Mouse (Mus musculus) frontal cortex, postnatal 25 days (tissue): ENCODE results near the gene Acap2.
A peak's percentile ranks its signal among the peaks of the same experiment; 100 is the strongest.

Experiments used
- DNase-seq, 2 experiments: peaks; one replicate each; pipeline ENCODE4 v3.0.0; 2022; ENCODE audit warnings: low spot score in 2 of 2

The Acap2 gene

DNA sequence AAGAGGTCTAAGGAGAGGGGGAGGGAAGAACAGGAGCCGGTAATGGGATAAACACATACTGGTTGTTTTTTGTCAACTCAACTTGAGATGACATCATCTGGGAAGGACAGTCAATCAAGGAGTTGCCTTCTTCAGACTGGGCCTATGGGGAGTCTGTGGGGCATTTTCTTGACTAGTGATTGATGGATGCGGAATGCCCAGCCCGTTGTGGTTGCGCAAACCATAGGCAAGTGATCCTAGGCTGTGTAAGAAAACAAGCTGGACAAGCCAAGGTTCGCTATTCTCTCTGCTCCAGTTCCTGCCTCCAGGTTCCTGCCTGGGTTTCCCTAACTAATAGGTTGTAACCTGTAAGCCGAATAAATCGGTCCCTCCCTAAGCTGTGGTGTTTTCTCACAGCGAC, 4.1 kb upstream of the Acap2 start:
- DNase-seq, result no peak

GRCm38 (mm10) chr16:31204216-31204615, 3.2 kb upstream of the Acap2 start:
- no peak for DNase-seq

- no peak for DNase-seq
Observed at GRCm38 (mm10) chr16:31201704-31202103, 659 bp upstream of the Acap2 start.

GRCm38 (mm10) chr16:31199926-31200789, 887 bp downstream of the Acap2 start:
- peak; percentile 33 to 50 for DNase-seq

- DNase-seq, result peak in 1 of 2 experiments; percentile 39
Observed at GRCm38 (mm10) chr16:31199591-31199925, 1.5 kb downstream of the Acap2 start.

DNA sequence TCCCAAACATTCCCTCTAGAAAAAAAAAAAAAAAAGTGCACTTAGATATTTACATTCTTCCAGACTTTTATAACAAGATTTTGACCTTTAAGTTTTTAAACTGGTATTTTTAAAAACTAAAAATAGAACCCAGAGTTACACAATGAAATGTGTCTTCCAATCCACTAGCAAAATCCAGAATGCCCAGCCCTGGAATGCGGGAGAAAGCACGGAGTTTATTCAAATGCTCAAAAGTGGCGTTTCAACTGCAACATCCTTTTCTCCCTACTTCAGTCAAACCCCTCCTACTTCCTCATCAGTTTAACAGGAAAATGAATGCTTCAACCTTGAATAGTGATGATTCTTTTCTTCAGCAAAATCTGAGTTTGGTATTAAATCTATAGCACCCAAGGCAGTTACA, 4.1 kb downstream of the Acap2 start:
- no peak for DNase-seq

DNA sequence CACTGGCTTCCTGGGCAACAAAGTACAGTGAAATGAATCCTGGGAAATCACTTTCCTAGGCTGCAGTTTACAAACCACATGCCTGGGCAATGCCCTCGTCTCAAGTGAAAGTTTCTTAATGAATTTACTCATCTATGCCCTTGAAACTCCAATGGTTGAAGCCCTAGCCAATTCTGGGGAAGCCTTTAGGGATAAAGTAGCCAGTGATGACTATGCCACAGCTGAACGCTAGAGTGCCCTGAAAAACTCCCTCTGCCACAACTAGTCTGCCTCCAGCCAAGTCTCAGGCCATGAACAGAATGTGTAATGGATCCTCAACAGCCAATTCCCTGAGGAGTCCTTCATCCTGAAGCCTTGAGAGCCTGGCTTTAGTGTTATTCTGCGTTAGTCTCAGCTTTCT, 8.5 kb downstream of the Acap2 start:
- no peak for DNase-seq

GRCm38 (mm10) chr16:31191818-31192217, 9.2 kb downstream of the Acap2 start:
- no peak for DNase-seq

DNA sequence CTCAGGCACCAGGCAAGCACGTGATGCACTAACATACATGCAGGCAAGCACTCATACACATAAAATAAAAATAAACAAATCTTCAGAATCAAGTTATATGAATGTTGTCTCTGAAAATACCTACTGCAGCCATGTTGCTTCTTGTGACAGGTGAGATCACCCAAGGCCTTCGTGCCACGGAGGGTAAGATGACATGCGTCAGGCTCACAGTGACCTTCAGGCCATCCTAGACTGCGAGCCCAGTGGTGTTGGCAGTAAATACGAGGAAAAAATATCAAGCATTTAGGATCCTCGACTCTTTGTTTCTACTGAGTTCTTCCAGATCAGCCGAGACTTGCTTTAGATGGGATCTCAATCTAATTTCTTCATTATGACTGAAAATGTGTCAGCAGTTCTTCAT, 10.6 kb downstream of the Acap2 start:
- DNase-seq, result no peak

GRCm38 (mm10) chr16:31189291-31189690, 11.8 kb downstream of the Acap2 start:
- DNase-seq, result no peak

DNA sequence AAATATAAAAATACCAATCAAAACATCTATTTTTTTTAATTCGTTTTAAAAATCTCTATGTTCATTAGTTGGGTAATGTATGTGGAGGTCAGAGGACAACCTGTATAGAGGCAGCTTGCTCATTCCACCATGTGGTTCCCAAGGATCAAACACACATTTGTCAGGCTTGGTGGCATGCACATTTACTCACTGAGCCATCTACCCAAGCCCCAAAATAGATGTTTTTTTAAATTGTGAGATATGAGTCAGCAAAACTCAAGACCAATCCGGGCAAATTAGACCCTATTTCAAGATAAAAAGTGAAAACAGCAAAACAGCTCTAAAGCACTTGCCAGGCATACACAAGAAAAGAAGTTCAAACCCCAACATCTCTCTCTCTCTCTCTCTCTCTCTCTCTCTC, 12.2 kb downstream of the Acap2 start:
- no peak for DNase-seq

DNA sequence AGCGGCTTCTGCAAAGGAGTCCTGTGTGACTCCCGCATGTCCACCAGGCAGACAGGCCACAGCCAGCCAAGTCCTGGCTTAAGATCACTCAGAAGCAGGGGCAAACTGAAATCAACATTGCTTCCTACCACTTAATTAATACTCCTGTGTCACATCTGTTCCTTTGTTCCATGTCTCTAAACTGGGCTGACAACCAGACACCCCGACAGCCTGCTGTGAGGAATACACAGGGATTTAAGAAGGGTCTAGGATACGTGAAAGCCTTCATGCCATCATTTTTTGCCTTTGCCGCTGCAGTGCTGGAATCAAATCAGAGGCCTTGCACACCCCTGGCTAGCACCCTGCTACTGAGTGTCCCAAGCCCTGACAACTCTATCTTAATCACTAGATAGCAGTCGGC, 12.8 kb downstream of the Acap2 start:
- DNase-seq, result no peak

- DNase-seq, result no peak
Observed at GRCm38 (mm10) chr16:31187192-31187591, 13.9 kb downstream of the Acap2 start.

DNA sequence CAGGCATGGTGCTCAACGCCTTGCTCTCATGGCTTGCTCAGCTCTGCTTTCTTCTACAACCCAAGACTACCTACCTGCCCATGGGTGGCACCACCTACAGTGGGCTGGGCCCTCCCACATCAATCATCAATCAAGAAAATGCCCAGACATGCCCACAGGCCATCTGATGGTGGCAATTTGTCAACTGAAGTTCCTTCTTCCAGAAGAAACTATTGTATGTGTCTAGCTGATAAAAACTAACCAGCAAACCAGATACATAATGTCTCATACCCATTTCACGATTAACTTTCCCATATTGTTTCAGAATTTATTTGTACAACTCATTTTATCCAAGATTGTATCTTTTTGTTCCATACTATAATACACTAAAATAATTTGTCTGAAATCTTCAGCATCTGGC, 15.3 kb downstream of the Acap2 start:
- no peak for DNase-seq

GRCm38 (mm10) chr16:31184727-31185126, 16.3 kb downstream of the Acap2 start:
- DNase-seq, result no peak

DNA sequence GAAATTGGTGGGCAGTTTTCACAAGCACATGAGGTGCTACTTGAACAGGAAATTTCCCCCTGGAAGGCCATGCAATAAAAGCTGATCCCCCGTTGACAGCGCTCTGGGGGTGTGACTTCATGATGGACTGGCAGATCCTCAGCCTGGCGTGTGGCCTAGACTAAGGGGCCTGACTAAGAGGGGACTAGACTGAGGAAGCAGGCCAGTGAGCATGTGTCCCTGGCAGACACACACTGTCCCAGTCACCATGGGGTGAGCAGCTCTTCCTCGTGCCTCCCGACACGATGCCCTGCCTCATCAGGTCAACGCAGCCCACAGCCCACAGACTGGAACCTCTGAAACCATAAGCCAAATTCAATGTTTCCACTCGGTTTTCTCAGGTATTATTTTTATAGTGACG, 18.5 kb downstream of the Acap2 start:
- no peak for DNase-seq

DNA sequence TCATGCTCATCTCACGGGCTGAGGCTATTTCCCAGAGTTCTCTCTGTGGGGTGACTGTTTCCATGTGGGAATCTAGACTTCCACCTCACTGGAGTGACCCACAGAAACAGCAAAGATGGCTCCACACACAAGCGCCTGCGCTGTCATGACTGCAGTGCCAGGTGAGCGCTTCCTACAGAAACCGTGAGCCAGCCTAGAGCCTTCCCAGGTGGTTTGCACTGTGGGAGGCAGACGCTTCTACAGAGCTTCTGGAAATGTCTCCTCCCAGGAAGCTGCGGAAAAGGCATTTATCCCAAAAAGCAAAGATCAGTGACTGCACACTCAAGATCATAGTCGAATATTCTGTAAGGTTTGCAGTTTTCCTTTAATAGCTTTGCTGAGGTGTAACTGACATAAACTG, 20.2 kb downstream of the Acap2 start:
- no peak for DNase-seq

GRCm38 (mm10) chr16:31179384-31179783, 21.7 kb downstream of the Acap2 start:
- DNase-seq, result no peak

GRCm38 (mm10) chr16:31174880-31175638, 26.0 kb downstream of the Acap2 start:
- no peak for DNase-seq

DNA sequence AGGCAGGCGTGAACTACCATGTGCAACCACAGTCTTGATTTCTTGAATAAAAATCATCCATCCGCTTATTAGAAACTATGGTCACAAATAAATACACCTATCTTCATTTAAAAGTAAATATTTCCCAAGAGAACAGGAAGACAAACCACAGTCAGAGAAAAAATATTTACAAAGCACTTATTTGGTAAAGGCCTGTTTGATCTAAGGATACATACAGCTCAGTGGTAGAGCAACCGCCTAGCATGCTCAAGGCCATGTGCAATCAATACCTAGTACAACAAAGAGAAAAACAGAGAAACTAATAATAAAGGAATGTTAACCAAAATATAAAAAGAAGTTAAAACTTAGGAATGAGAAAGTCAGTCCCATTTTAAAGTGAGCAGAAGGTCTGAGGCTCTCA, 28.8 kb downstream of the Acap2 start:
- DNase-seq, result no peak

DNA sequence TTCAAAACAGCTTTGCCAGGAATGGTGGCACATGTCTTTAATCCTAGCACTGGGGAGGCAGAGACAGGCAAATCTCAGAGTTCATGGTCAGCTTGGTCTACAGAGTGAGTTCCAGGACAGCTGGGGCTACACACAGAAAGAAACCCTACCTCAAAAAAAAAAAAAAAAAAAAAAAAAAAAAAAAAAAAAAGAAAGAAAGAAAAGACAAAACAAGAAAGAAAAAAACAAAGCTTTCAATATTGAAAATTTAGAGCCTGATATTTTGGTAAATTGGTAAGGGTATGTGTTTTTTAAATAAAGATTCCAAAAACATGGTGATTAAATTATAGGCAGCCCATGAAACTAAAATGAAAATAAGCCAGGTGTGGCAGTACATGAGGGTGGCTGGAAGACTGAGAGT, 29.6 kb downstream of the Acap2 start:
- DNase-seq, result no peak

GRCm38 (mm10) chr16:31170297-31170696, 30.7 kb downstream of the Acap2 start:
- DNase-seq, result no peak

- no peak for DNase-seq
Observed at GRCm38 (mm10) chr16:31169596-31169995, 31.4 kb downstream of the Acap2 start.
